Mouse (Mus musculus) T-helper 1 cell (primary cell): Measurements from ENCODE around the gene Nup85.

Experiments used
- in situ Hi-C: fragments of 300-600 bp; cut with MboI, MseI; formaldehyde crosslinking; loops from one replicate; pipeline ENCODE4 v1.15.1; 2025; ENCODE audit warnings: high pct_unique_total_duplicates

Gene Nup85

GRCm38 (mm10) chr11:115582913-115583606 lies 18.8 kb downstream of the Nup85 start:
- in situ Hi-C loops: no loop called here

DNA sequence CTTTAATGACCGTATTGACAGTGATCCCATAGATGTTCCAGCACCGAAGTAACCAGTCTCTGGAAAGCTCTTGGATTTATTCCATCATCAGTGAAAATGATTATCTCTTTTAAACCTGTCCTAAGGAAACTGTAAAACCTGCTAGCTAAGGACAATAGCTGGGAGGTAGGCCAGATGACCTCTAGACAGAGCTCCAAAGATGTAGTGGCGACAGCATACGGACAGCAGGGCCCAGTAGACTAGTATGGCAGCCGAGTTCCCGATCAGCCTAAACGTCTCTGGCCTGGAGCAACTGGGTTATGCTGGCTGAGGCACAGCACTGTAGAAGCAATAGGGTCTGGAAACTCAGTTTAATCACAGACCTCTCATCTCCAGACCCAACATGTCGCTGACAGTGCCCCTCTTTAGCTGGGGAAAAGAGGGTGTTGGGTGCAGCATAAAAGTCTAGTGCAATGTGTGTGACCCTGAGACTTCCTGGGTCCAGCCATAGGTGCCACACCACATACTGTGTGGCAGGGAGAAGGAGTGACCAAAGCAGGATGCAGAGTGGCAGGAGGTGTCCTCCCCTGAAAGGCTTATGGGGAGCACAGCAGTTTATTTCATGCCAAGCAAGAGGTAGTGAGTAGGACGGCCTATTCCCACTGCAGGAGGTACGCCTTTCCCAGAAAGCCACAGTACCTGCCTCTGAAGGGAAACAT lies 20.3 kb downstream of the Nup85 start:
- in situ Hi-C loops: no loop called here

GRCm38 (mm10) chr11:115585573-115586100 lies 21.4 kb downstream of the Nup85 start:
- in situ Hi-C loops: no loop called here

- in situ Hi-C loops: no loop called here
Observed at GRCm38 (mm10) chr11:115586403-115586802, 22.2 kb downstream of the Nup85 start.

DNA sequence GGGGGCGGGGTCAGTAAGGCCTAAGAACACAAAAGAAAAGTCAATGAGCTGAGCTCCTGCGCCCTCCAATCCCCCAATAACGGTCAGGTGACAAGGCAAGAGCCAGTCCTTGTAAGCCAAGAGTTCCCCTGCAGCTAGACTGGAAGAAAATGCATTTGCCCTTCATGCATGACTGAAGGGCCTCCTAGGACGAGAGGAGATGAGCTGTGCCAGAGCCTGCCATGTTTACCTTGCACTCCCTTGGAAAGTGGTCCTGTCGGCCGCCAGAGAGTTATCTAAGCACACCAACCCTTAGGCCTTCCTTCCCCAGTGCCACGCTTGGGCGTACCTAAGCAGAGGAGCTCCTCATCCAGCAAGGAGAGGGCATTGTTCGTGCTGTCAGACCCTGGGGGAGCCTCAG lies 23.8 kb downstream of the Nup85 start:
- in situ Hi-C loops: no loop called here

DNA sequence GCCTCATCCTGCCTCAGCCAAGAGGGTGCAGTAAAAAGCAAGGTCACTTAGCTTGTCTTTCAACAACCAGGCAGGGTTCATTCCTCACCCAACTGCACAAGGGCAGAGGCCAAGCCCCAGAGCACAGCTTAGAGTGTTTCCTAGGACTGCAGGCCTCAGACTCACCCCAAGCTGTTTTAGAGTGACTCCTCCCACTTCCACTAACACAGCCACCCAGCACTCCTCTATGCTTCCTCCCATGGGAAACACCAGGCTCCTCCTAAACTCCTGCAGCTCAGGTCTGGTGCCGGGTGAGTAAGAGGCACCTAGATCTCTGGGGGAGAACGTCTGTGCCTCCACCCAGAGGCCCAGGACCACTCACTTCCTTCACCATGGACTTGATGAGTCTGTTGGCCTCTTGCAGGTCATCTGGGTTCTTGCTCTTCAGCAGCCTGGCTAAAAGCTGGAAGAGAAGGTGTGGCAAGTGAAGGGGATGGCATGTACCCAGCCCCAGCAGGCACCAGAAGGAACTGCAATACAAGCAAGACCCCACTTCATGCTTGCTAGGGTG lies 26.4 kb downstream of the Nup85 start:
- in situ Hi-C loops: no loop called here

DNA sequence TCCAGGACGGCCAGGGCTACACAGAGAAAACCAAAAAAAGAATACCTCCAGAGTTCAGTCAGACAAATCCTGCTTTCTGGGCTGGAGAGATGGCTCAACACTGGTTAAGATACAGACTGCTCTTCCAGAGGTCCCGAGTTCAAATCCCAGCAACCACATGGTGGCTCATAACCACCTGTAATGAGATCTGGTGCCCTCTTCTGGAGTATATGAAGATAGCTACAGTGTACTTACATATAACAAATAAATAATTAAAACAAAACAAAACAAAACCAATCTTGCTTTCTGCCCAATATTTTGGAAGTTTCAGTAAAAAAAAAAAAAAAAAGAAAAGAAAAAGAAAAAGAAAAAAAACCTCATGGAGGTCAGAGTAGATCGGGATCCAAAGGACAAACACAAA lies 31.0 kb downstream of the Nup85 start:
- in situ Hi-C loops: no loop called here

- in situ Hi-C loops: no loop called here
Observed at GRCm38 (mm10) chr11:115598309-115598708, 34.1 kb downstream of the Nup85 start.

- in situ Hi-C loops: no loop called here
Observed at GRCm38 (mm10) chr11:115599722-115600121, 35.5 kb downstream of the Nup85 start.

GRCm38 (mm10) chr11:115600743-115601142 lies 36.5 kb downstream of the Nup85 start:
- in situ Hi-C loops: no loop called here

- in situ Hi-C loops: no loop called here
Observed at GRCm38 (mm10) chr11:115601174-115601573, 36.9 kb downstream of the Nup85 start.

DNA sequence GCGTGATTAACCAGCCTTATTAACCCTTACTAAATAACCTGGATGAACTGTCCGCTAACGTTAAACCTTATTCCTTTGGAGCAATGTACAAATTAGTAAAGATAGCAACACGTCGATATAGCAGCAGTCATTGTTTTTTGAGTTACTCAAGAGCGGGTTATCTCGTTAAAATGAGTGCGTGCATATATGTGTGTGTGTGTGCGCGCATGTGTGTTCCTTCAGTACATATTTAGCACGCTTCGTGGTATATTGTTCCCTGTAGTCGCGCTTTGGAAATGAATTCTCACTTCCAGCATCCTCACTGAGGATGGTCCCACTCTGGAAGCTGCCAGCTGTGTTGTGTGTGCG lies 38.9 kb downstream of the Nup85 start:
- in situ Hi-C loops: no loop called here

GRCm38 (mm10) chr11:115603476-115604303 lies 39.5 kb downstream of the Nup85 start, which contains the start of the genes Mrps7 and Gga3:
Mrps7 (plus strand) TSS chr11:115603925.
Gga3 (minus strand) TSS chr11:115604051.
- in situ Hi-C loops: no loop called here

- in situ Hi-C loops: no loop called here
Observed at GRCm38 (mm10) chr11:115604304-115604696, 40.1 kb downstream of the Nup85 start.

- in situ Hi-C loops: no loop called here
Observed at GRCm38 (mm10) chr11:115606733-115607132, 42.5 kb downstream of the Nup85 start.

DNA sequence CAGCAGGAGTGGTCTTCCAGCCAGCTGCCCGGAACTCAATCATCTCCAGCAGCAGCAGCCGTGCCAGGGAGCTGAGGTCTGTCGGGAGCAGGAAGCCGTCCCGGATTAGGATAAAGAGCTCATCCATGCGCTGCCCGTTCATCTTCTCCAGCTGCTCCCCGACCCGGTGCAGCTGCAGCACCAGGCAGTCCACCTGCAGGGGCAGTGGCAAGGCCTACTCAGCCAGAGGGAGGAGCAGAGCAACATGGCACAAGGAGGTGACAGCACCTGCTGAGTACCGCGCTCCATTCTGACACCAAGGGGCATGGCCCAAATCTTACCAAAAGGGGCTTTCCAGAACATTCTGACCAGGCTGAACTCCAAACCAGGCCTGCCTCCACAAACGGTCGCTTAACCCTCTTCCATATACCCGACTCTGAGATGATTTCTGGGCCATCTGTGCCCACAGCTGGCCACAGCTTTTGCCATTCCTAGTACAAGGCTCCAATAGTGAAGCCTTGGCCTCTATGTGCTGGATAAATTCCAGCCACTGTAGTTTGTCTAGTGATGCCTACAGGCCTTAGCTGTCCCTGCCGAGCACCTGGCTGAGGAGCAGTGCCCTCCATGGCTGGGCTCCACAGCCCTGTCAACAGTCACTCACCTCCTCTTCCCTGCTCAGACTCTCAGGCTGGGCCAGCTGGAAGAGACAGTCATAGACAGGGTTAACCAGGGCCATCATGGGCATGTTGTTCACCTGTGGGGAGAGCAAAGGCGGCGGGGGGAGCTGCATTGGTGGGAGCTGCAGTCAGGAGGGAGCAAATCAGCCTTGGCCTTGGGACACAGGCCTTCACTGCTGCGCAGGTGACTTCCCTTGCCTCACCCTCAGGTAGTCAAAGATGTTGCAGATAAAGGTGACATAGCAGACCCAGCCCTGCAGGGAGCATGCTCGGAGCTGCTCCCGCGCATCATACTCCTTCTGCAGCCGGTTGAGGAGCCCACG lies 44.5 kb downstream of the Nup85 start:
- in situ Hi-C loops: no loop called here

DNA sequence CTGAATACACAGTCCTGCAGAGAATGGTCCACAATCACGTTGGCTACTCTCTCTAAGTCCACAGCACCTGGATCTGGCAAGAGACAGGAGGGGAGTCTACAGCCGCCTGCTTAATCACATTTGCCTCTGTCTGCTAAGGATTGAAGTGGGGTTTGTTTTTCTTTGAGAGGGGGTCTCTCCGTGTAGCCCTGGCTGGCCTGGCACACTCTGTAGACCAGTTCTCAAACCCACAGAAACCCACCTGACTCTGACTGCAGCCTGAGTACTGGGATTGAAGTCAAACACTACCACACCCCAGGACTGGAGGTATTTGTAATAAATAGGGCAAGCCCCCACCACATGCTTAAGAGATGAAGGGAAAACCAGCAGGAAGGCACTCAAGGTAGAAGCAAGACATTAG lies 45.3 kb downstream of the Nup85 start:
- in situ Hi-C loops: no loop called here

- in situ Hi-C loops: no loop called here
Observed at GRCm38 (mm10) chr11:115611173-115611572, 46.9 kb downstream of the Nup85 start.

DNA sequence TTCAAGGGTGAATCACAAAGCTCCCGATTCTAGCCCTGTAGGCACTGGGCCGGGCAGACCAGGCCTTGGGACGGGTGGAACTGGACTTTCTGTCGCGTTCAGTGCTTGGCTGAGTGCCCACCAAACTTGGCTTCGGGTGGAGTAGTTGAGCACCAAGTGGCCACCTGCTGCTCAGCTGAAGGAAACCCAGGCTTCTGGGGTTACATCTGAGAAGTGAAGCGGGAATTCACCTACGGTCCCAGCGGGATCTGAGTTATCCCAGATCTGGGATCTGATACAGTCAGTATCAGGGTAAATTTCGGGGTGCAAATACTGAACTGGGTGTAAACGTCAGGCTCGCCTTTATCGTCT lies 47.8 kb downstream of the Nup85 start:
- in situ Hi-C loops: no loop called here

DNA sequence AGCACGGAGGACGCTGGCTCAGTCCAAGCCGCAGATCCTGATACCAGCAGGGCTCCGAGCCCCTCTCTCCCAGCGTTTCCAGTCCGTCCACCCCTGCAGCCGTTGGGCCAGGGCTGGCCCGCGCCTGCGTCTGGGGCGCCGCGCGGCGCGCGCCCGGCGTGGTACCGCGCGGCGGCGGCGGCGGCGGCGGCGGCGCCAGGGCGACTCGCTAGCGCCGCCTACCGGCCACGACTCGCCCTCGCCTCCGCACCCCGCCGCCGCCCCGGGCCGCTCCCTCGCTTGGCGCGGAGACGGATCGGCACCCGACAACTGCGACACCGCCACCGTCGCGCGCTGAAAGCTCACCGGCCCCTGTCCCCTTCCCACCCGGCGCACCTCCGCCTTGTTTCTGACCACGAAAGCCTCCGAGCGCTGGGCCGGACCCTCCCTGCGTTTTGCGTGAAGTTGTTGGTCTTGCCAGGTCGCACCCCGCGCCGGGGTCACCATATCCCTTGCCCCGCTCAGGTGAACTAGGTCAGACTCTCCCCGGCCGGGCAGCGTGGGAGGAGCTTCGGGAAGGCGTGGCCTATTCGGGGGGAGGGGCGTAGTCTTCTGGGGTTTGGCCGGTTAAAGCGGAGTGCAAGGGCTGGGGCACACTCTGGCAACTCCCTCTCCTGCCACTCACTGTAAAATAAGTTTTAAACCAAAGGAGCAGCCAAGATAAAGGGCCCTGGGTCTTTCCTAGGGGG lies 48.3 kb downstream of the Nup85 start, which contains the start of gene Mif4gd:
TSS of gene Mif4gd (minus strand) at position 560 of the 728 bp plus-strand sequence.
- in situ Hi-C loops: no loop called here
